Mouse (Mus musculus): ENCODE measurements around the gene Cdc6.

Cdc6 gene

DNA sequence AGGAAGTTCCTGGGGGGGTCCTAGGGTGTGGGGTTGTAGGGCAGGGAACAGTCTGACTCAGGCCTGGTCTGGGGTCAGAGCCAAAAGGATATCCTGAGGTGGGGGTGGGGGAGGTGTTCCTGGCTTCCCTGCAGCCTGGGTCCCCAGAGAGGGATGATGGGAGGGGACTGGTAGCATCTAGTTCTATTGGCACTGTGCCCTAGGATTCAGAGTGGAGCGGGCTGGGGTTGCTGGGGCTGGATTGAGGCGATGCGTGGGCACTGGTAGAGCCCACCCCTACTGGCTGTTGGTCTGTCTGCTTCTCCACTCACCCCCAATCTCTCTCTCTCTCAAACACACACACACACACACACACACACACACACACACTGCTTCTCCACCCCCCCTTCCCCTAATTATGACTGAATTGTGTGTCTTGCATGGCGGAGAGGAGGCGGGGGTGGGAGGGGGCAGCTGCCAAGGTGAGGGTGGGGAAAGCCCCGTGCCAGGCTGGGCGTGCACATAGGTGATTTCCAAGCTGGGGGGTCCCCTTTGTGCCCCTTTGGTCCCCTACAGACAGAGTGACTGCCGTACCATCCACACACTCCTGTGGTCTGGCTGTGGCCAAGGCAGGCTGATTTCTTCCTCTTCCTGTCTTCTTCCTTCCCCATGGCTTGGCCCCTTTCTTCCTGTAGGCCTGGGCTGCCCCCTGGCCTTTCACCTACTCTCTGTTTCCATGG is 35.5 kb downstream of the Cdc6 start:
- DNase-seq (ENCODE audit: low read depth, low spot score): no peak

GRCm38 (mm10) chr11:98943741-98944461 is 36.3 kb downstream of the Cdc6 start:
- no peak for DNase-seq (ENCODE audit: low read depth, low spot score)

DNA sequence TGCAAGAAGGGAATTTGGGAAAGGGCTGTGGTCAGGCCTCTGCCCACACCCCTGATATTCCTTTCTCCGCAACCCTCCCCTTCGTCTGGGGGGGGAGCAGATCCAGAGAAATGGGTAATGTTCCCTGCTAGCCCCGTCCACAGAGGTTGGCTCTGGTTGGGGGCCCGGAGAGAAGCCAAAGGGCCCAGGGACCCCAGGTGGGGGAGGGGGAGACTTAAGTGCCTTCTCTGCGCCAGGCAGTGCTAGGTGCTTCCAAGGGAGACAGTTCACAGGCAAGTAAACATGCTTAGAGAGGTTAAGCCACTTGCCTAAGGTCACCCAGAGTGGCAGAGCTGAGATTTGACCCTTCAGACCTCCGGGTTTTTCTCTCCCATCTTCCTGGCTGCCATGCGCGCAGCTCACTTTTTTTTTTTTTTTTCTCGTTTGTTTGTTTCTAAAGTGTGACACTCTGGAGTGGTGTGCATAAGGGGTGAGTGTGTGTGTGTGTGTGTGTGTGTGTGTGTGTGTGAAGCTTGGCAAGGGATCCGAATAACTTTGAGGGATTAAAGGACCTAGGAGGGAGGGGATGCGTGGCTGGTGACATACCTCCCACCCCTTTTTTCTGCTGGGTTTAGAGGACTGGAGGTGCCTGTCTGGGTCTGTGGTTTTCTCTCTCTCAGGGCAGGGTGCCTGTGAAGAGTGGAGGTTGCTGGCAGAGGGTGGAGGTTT is 37.5 kb downstream of the Cdc6 start:
- DNase-seq (ENCODE audit: low read depth, low spot score): no peak

- DNase-seq (ENCODE audit: low read depth, low spot score): no peak
These were observed 38.0 kb downstream of the Cdc6 start for GRCm38 (mm10) chr11:98945605-98945977.

- no peak for DNase-seq (ENCODE audit: low read depth, low spot score)
These were observed 40.5 kb downstream of the Cdc6 start for GRCm38 (mm10) chr11:98947969-98948569.

DNA sequence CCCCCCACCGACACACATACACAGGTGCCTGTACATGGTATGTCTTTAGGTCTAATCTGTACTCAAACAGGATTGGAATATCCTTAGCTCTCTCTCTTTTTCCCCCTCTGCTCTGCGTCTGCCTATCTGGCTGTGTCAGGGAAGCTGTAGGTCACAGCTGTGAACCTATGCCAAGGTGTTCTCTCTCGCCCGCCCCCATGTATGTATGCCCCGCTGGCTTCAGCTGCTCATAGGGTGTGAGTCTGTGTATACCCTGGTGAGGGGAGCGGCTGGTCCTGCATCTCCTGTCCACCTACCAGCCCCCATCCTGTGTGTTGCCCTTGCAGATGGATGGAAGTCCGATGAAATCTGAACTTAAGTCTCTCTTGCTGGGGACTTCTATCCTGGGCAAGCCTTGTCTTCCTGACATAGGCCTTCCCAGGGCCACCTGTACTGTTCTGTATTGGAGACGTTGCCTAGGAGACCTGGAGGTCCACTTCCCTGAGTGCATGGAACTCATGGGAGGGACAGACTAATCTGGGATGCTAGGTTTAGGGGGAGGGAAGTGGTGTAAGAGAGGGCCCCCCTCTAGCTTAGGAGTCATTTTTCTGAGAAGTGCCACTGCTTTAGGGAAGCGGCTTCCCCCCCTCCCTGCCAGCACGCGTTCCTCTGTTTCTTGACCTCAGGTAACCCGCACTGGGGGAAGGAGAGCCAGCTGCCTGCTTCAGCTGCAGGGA is 41.8 kb downstream of the Cdc6 start:
- DNase-seq (ENCODE audit: low read depth, low spot score): no peak

- DNase-seq (ENCODE audit: low read depth, low spot score): no peak
These were observed 42.4 kb downstream of the Cdc6 start for GRCm38 (mm10) chr11:98949958-98950460.

- DNase-seq (ENCODE audit: low read depth, low spot score): no peak
These were observed 42.9 kb downstream of the Cdc6 start for GRCm38 (mm10) chr11:98950484-98950883.

DNA sequence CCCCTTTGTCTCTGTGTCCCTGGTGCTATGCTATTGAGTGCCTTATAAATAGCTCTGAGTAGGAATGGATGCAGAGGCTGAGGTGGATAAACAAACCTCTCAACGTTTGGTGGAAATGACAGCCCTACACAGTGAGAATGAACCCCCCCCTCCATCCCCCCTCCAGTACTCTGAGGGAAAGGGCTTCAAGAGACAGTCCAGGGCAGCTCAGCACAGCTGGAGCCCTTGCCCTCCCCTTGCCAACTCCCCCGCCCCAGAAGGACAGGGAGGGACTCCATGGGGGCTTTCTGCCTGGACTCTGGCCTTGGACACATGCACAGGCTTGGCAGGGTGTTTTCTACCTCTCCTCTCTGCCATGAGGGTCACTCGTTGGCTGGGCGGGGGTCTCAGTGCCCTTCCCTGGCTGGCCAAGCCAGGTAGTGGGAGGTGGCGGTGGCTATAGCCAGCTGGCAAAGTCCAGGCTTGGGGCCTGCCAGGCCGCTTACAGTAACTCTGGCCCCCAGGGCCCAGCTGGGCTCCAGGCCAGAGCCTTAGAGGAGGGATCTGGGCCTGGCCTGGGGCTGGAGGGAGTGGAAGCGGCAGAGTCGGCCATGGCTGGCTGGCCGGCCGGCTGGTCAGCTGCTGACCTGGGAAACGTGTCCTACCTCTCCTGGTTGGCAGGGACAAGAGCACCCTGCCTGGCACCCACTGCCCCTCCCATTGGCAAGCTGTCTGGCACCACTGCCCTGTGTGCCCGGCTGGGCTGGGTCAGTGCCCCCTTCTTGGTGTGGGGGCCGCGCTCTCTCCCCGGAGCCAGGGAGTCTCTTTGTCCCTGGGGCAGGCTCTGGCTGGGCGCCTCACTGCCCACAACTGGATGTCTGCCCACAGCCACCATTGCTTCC is 43.7 kb downstream of the Cdc6 start:
- DNase-seq (ENCODE audit: low read depth, low spot score): no peak

GRCm38 (mm10) chr11:98952111-98952510 is 44.5 kb downstream of the Cdc6 start:
- no peak for DNase-seq (ENCODE audit: low read depth, low spot score)

DNA sequence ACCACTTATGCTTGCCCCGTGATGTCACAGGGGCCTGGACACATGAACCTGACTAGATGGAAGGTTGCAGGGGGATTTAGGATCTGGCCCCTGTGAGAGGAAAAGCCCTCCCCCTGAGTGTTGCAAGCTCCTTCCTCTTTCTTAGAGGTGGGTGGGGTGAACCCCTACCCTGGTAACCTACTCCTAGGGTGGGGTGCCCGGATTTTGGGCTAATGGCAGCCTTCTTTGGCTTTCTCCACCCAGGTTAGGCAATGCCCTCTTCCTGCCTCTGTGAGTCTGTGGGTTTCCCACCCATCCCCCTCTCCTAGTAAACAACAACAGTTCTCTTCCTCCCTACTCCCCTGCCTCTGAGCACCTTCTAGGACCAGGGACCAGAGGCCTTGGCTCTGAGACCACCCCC is 45.1 kb downstream of the Cdc6 start:
- peak; percentile 57 for DNase-seq (ENCODE audit: low read depth, low spot score)

GRCm38 (mm10) chr11:98953361-98953760 is 45.8 kb downstream of the Cdc6 start:
- DNase-seq (ENCODE audit: low read depth, low spot score): peak; percentile 51

DNA sequence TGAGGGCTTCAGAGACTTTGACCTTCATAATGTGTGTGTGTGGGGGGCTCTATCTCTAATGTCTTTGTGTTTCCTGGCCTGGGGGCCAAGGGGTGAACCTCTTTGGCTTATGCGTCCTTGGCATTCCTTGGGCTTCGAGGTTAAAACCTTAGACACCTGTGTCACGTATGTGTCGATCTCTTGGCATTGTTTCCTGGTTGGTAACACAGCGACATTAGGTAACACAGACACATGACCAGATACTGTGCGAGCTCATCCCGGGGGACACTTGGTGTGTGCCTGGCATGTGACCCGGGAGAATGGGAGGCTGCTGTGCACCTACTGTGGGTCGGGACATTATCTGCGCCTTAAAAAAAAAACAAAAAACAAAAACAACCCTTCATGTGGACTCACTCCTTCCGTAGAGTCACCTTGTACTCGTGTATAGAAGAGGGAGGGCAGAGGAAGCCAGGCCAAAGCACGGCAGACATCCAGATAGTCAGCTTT is 46.3 kb downstream of the Cdc6 start:
- DNase-seq (ENCODE audit: low read depth, low spot score): no peak

GRCm38 (mm10) chr11:98954373-98954772 is 46.8 kb downstream of the Cdc6 start:
- DNase-seq (ENCODE audit: low read depth, low spot score): peak; percentile 87

DNA sequence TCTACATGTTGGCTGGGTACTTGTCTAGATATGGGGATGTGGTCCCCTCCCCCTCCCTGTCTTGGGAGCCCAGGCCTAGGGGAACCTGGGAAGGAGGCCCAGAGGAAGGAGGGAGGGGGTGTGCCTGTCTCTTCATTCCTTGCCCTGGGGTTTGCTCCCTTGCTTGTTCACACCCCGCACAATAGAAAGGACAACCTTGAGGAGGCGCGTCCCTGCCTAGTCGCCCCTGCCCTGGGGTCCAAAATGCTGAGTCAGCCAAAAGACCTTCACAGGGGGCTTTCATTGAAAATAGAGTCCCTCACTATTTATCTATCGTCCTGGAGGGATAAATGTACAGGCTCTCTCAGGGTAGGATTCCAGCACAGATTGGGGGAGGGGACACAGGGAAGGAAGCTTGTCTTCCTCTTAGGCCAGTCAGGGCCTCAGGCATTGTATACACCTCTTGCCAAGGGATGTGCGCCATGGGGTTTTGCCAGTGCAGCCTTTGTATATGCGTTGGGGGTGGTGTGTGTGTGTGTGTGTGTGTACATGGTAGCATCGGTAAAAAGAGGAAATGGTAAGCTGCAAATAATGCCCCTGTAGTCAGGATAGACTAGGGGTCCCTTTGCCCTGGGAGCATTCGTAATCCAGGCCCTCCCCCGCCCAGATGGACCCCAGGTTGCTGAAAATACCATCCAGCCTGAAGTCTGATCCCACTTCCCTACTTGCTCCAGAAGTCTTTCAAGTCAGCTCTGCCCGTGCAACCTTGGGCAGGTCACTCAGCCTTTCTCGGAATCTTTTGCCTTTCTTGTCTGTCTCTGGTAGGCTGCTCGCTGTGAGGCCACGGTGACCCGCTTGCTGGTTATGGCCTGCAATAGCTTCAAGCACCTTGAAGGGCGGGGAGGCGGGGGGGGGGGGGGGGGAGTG is 47.5 kb downstream of the Cdc6 start:
- DNase-seq (ENCODE audit: low read depth, low spot score): peak; percentile 95

DNA sequence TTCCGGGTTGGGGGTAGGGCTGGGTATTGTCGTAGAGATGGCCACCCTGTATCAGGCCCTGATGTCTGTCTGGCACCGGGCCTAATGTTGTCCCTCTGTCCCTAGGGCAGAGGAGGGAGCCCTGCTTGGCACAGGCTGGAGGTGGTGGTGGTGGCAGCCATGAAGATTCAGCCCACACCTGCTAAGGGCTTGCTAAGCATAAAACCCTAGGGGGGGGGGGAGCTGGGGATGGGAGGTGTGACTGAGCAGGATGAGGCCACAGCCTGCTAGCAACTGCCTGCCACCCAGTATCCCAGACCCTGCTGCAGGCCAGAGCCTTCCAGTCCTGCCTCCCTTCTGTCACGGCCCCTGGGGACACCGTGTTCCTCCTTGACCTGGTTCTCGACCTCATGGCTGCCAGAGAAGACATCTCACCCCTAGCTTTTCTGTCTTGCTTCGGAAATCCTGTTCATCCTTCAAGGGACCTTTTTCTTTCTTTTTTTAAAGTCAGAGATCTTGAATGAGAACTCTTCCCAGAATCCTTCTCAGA is 48.2 kb downstream of the Cdc6 start:
- no peak for DNase-seq (ENCODE audit: low read depth, low spot score)

DNA sequence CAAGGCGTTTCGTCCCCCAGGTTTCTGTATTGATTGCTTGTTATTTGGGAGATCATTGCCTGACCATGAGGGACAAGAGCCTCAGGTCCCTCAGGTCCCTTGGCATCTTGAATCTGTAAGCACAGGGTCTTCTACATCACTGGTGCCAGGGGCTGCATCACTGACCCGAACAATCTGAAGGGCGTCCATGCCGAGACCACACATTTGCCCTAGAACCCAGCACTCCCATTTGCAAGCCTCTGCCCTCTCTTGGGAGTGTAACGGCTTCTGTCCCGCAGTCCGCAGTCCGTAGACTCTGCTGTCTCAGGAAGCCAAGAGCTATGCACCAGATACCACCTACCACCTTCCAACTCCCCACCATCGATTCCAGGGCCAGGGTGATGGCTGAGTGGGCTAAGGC is 48.7 kb downstream of the Cdc6 start:
- no peak for DNase-seq (ENCODE audit: low read depth, low spot score)

DNA sequence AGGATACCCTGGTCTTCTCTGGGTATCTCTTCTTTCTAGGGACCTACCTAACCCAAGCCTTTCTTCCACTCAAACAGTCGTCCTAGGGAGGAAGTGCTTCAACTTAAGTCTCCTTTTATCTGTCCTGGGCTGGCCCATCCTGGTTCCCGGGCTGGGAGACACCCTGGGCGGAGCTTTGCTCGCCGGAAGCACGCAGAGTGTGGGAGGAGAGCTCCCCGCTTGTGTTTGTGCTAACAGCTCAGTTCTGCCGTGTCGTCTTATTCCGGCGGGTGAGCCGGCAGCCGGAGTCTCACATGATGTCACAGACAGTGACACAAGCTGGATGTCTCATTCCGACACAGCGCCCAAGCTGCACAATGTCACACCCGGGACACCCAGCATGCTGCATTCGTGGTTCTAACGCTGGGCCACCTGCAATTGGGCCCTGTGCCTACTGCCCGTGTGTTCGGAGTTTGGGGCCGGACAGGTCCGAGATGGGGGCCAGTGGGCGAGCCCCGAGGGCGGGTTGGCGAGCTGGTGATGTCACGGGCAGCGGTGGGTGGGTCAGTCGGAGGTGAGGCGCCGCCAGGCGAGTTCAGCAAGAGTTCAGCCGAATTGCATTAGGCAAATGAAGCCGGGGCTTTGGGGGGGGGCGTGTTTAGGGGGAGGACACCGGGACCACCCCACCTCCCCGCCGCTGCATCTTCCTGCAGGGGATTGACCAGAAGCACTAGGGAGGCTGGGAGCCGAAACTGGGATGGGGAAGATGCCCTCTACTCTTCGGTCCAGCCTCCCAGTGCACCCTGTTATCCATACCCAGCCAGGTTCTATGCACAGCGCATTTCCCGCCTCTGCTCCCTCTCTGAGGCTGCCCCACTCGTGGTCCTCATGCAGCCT is 52.1 kb downstream of the Cdc6 start:
- DNase-seq (ENCODE audit: low read depth, low spot score): peak; percentile 93

All from R1 (cell line).